Mouse (Mus musculus) heart, postnatal 0 days (tissue): ENCODE measurements around the gene Prkcz.

Experiments used
- CTCF ChIP-seq: IDR thresholded peaks from 2 replicates; pipeline ENCODE4 v1.5.1; 2016; ENCODE audit warnings: antibody characterized with exemption, control low read depth, low read depth
- EP300 ChIP-seq: IDR thresholded peaks from 2 replicates; pipeline ENCODE4 v1.6.1; 2016; ENCODE audit warnings: antibody characterized with exemption, low read depth

DNA sequence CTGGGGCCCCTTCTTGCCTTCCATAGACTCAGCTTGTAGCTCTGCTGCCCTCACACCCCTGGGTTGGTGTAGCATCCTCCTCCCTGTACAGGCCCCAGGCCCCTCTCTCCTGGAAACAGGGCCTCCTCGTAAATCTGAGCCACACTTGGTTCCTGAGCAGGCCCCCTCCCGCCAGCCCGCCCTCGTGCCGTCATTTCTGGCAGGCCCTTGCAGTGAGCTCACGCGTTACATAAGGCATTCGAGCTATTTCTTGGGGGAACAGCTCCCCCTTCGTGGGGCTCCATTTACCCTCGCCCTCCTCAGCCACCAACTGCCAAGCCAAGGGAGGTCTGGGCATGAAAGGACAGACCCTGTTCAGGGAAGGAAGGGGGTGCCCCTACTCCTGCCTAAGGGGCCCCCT lies 127.3 kb downstream of the Prkcz start:
- peak; percentile 6; the same call in 1 of the 2 replicates for TF ChIP-seq CTCF
- 0 out of 2 replicates have a peak, but pooled peaks have one; percentile 31 for TF ChIP-seq EP300
